Mouse (Mus musculus) naive thymus-derived CD4-positive, alpha-beta T cell, adult 2 months (primary cell): ENCODE results near the gene Kctd14.
"Not testable (repeated sequence)": the region's sequence is repeated elsewhere in the genome, so short reads cannot be mapped to it uniquely, and the experiment has no call there.

ENCODE experiments used
- DNase-seq: peaks from one replicate; pipeline ENCODE4 v3.0.0-alpha.2; 2011; ENCODE audit warnings: low read depth

The Kctd14 gene

GRCm38 (mm10) chr7:97451023-97451422 lies at the start of gene Kctd14:
Gene Kctd14, plus strand, starts transcription at chr7:97451323.
- not testable (repeated sequence) for DNase-seq

GRCm38 (mm10) chr7:97407145-97407544 lies 44.0 kb upstream of the Kctd14 start:
- no peak for DNase-seq

GRCm38 (mm10) chr7:97411106-97411505 lies 40.0 kb upstream of the Kctd14 start:
- no peak for DNase-seq

GRCm38 (mm10) chr7:97411575-97411974 lies 39.5 kb upstream of the Kctd14 start:
- no peak for DNase-seq

GRCm38 (mm10) chr7:97413981-97414380 lies 37.1 kb upstream of the Kctd14 start:
- DNase-seq: no peak

GRCm38 (mm10) chr7:97414426-97414825 lies 36.7 kb upstream of the Kctd14 start:
- no peak for DNase-seq

- no peak for DNase-seq
These were observed 36.0 kb upstream of the Kctd14 start for GRCm38 (mm10) chr7:97414915-97415687.

GRCm38 (mm10) chr7:97416473-97416872 lies 34.6 kb upstream of the Kctd14 start:
- no peak for DNase-seq

GRCm38 (mm10) chr7:97416906-97417777 lies 34.0 kb upstream of the Kctd14 start, which contains the start of gene Thrsp:
Gene Thrsp, minus strand, starts transcription at chr7:97417730.
- no peak for DNase-seq

- DNase-seq: no peak
These were observed 32.4 kb upstream of the Kctd14 start for GRCm38 (mm10) chr7:97418717-97419116.

GRCm38 (mm10) chr7:97419163-97419562 lies 32.0 kb upstream of the Kctd14 start:
- no peak for DNase-seq

GRCm38 (mm10) chr7:97420406-97420805 lies 30.7 kb upstream of the Kctd14 start:
- no peak for DNase-seq

- DNase-seq: no peak
These were observed 30.0 kb upstream of the Kctd14 start for GRCm38 (mm10) chr7:97420958-97421651.

GRCm38 (mm10) chr7:97423754-97424153 lies 27.4 kb upstream of the Kctd14 start:
- no peak for DNase-seq

- DNase-seq: peak; percentile 86
These were observed 26.4 kb upstream of the Kctd14 start for GRCm38 (mm10) chr7:97424621-97425245.

- DNase-seq: no peak
These were observed 24.6 kb upstream of the Kctd14 start for GRCm38 (mm10) chr7:97426566-97426965.

- DNase-seq: no peak
These were observed 23.8 kb upstream of the Kctd14 start for GRCm38 (mm10) chr7:97427296-97427695.

- DNase-seq: no peak
These were observed 23.2 kb upstream of the Kctd14 start for GRCm38 (mm10) chr7:97427778-97428420.

GRCm38 (mm10) chr7:97429705-97430104 lies 21.4 kb upstream of the Kctd14 start:
- DNase-seq: no peak

- DNase-seq: not testable (repeated sequence)
These were observed 17.6 kb upstream of the Kctd14 start for GRCm38 (mm10) chr7:97433517-97433916.

- no peak for DNase-seq
These were observed 16.6 kb upstream of the Kctd14 start for GRCm38 (mm10) chr7:97434517-97434916.
